Mouse (Mus musculus): Measurements from ENCODE around the gene Gast. TPM values are rescaled to one million over a fixed set of nuclear protein-coding genes. Genes with fewer than 3 reads are reported as not detected.

The Gast gene
- total and polyA plus RNA-seq, 2 experiments from 2014 or later = 2.2 TPM; not detected in 1

GRCm38 (mm10) chr11:100376005-100376404, 41.8 kb downstream of the Gast start:
- H3K4me2 ChIP-seq (ENCODE audit: low read depth, low read length, poor library complexity, severe bottlenecking) = no peak overlapping the region
- no peaks in the 10 kb centered on the region for H3K9me3 ChIP-seq (ENCODE audit: low read length)
- peaks cover 60% of the 10 kb centered on the region for H3K36me3 ChIP-seq (ENCODE audit: insufficient read depth, low read length)
- no peak for TF ChIP-seq CTCF (IDR thresholded peaks at IDR 0.05)
- no peak for ATAC-seq (ENCODE audit: low FRiP score)
- no peaks in the 10 kb centered on the region for H3K4me1 ChIP-seq (ENCODE audit: insufficient read depth, low read length)
- DNase-seq (ENCODE audit: low spot score) = no peak
- H3K27ac ChIP-seq (ENCODE audit: low read depth, low read length) = no peak overlapping the region
- H3K27me3 ChIP-seq (ENCODE audit: insufficient read depth, low read length) = no peaks in the 10 kb centered on the region
- H3K4me3 ChIP-seq (ENCODE audit: low read depth, low read length) = no peak overlapping the region
- 76% methylated on average over 4 of the region's 4 CpGs for WGBS
- H3K9ac ChIP-seq (replicated peaks; ENCODE audit: low read length, poor library complexity, severe bottlenecking) = no peak overlapping the region

DNA sequence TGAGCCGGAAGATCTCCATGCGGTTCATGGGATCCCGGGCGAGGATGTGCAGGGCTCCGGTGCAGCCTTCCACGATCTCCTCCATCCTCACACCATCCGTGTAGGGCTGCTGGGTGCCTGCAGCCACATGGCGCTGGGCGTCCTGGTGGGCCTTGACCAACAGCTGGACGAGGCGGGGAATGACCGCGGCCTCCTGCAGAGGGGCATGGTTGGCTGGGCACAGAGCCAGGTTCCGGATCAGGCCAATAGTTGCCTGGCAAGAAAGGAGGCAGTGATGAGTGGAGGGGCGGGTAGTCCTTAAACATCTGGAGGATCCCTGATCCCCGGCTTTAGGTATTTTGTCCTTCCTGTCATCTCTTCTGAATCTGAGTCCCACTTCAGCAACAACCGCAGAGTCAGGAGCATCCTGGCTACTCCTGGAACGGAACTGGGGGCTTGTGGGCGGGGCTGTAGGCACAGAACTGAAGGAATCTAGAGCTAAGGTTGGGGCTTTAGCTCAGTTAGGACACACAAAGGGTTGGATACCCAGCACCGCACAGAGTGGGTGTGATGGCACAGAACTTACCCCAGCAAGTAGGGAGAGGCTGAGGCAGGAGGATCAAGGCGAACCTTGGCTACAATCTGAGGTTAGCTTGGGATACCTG, 42.7 kb downstream of the Gast start:
- no peak for DNase-seq (ENCODE audit: low spot score)
- no peaks in the 10 kb centered on the region for H3K9me3 ChIP-seq (ENCODE audit: low read length)
- no peak overlapping the region for H3K4me2 ChIP-seq (ENCODE audit: low read depth, low read length, poor library complexity, severe bottlenecking)
- no peak overlapping the region for H3K27ac ChIP-seq (ENCODE audit: low read depth, low read length)
- no peak overlapping the region for H3K4me3 ChIP-seq (ENCODE audit: low read depth, low read length)
- H3K4me1 ChIP-seq (ENCODE audit: insufficient read depth, low read length) = no peaks in the 10 kb centered on the region
- no peak overlapping the region for H3K9ac ChIP-seq (replicated peaks; ENCODE audit: low read length, poor library complexity, severe bottlenecking)
- WGBS = 90% methylated on average over 21 of the region's 21 CpGs
- H3K27me3 ChIP-seq (ENCODE audit: insufficient read depth, low read length) = no peaks in the 10 kb centered on the region
- no peak for ATAC-seq (ENCODE audit: low FRiP score)
- peaks cover 62% of the 10 kb centered on the region for H3K36me3 ChIP-seq (ENCODE audit: insufficient read depth, low read length)
- TF ChIP-seq CTCF (IDR thresholded peaks at IDR 0.05) = no peak

GRCm38 (mm10) chr11:100377989-100378388, 43.8 kb downstream of the Gast start:
- DNase-seq (ENCODE audit: low spot score) = no peak
- Histone ChIP-seq H3K27ac (ENCODE audit: low read depth, low read length) (no peak overlapping the region), H3K9me3 (ENCODE audit: low read length) (no peaks in the 10 kb centered on the region), H3K27me3 (ENCODE audit: insufficient read depth, low read length) (no peaks in the 10 kb centered on the region), H3K4me2 (ENCODE audit: low read depth, low read length, poor library complexity, severe bottlenecking) (no peak overlapping the region), H3K4me3 (ENCODE audit: low read depth, low read length) (no peak overlapping the region), H3K9ac (replicated peaks; ENCODE audit: low read length, poor library complexity, severe bottlenecking) (no peak overlapping the region), H3K36me3 (ENCODE audit: insufficient read depth, low read length) (peaks cover 67% of the 10 kb centered on the region), H3K4me1 (ENCODE audit: insufficient read depth, low read length) (no peaks in the 10 kb centered on the region)
- TF ChIP-seq CTCF (IDR thresholded peaks at IDR 0.05) = no peak
- 94% methylated on average over 14 of the region's 14 CpGs for WGBS
- ATAC-seq (ENCODE audit: low FRiP score) = no peak

DNA sequence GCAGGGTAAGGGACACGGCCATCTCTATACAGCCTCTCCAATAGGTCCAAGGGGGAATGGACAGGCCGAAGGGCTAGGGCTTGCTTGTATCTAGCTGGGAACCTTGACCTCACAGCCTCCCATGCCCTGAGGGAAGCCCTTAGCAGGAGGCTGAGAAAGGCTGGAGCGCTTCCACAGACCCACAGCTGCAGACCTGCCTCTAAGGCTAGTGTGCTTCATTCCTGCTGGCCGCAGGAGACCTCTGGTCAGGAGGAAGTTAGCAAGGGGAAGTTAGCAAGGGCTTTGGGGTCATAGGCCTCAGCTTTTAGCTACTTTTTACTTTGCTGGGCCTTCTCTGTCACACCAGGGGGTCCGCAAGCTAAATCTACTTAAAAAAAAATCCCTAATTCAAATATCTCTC, 44.2 kb downstream of the Gast start:
- ATAC-seq (ENCODE audit: low FRiP score) = no peak

DNA sequence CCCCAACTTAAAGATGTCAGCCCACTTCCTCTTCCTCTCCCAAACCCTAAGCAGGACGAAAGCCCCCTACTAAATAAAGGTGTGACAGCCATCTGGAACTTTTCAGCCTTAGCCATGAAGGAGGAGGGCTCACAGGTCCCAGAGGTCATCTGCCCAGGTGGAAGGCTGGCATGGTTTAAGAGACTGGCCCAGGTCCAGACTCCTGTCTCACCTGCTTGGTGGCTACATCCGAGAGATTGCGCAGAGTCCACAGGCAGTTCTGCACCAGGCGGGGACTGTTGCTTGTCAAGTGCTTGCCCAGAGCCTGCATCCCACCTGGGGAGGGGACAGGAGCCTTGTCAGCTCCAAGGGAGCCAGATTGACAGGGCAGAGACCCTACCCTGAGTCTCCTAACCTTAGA, 45.1 kb downstream of the Gast start:
- ATAC-seq (ENCODE audit: low FRiP score) = no peak
- WGBS = 94% methylated on average over 4 of the region's 4 CpGs
- TF ChIP-seq CTCF (IDR thresholded peaks at IDR 0.05) = no peak

More for the DNA sequence above, 44.2 kb downstream of the Gast start:
- Histone ChIP-seq H3K9me3 (ENCODE audit: low read length) (no peaks in the 10 kb centered on the region), H3K9ac (replicated peaks; ENCODE audit: low read length, poor library complexity, severe bottlenecking) (no peak overlapping the region), H3K4me2 (ENCODE audit: low read depth, low read length, poor library complexity, severe bottlenecking) (no peak overlapping the region), H3K36me3 (ENCODE audit: insufficient read depth, low read length) (peaks cover 72% of the 10 kb centered on the region), H3K4me1 (ENCODE audit: insufficient read depth, low read length) (no peaks in the 10 kb centered on the region), H3K27ac (ENCODE audit: low read depth, low read length) (no peak overlapping the region), H3K27me3 (ENCODE audit: insufficient read depth, low read length) (no peaks in the 10 kb centered on the region), H3K4me3 (ENCODE audit: low read depth, low read length) (no peak overlapping the region)
- no peak for TF ChIP-seq CTCF (IDR thresholded peaks at IDR 0.05)
- 86% methylated on average over 5 of the region's 5 CpGs for WGBS
- no peak for DNase-seq (ENCODE audit: low spot score)

GRCm38 (mm10) chr11:100382682-100383081, 48.5 kb downstream of the Gast start:
- H3K36me3 ChIP-seq (ENCODE audit: insufficient read depth, low read length) = peaks cover 65% of the 10 kb centered on the region
- no peak overlapping the region for H3K4me2 ChIP-seq (ENCODE audit: low read depth, low read length, poor library complexity, severe bottlenecking)
- H3K9me3 ChIP-seq (ENCODE audit: low read length) = no peaks in the 10 kb centered on the region
- H3K4me3 ChIP-seq (ENCODE audit: low read depth, low read length) = no peak overlapping the region
- no peaks in the 10 kb centered on the region for H3K4me1 ChIP-seq (ENCODE audit: insufficient read depth, low read length)
- 80% methylated on average over 6 of the region's 6 CpGs for WGBS
- H3K9ac ChIP-seq (replicated peaks; ENCODE audit: low read length, poor library complexity, severe bottlenecking) = no peak overlapping the region
- TF ChIP-seq CTCF (IDR thresholded peaks at IDR 0.05) = no peak
- no peak for DNase-seq (ENCODE audit: low spot score)
- H3K27me3 ChIP-seq (ENCODE audit: insufficient read depth, low read length) = no peaks in the 10 kb centered on the region
- no peak overlapping the region for H3K27ac ChIP-seq (ENCODE audit: low read depth, low read length)
- no peak for ATAC-seq (ENCODE audit: low FRiP score)

More for the DNA sequence above, 45.1 kb downstream of the Gast start:
- Histone ChIP-seq H3K27me3 (ENCODE audit: insufficient read depth, low read length) (no peaks in the 10 kb centered on the region), H3K9ac (replicated peaks; ENCODE audit: low read length, poor library complexity, severe bottlenecking) (no peak overlapping the region), H3K4me2 (ENCODE audit: low read depth, low read length, poor library complexity, severe bottlenecking) (no peak overlapping the region), H3K9me3 (ENCODE audit: low read length) (no peaks in the 10 kb centered on the region), H3K4me3 (ENCODE audit: low read depth, low read length) (no peak overlapping the region), H3K4me1 (ENCODE audit: insufficient read depth, low read length) (no peaks in the 10 kb centered on the region), H3K36me3 (ENCODE audit: insufficient read depth, low read length) (peaks cover 73% of the 10 kb centered on the region), H3K27ac (ENCODE audit: low read depth, low read length) (no peak overlapping the region)
- no peak for DNase-seq (ENCODE audit: low spot score)
